Mouse (Mus musculus) G1E (cell line): ENCODE data around the gene E2f8.

ENCODE experiments used
- CTCF ChIP-seq: IDR thresholded peaks from 2 replicates; pipeline ENCODE4 v1.5.1; 2012; ENCODE audit warnings: low read depth, low read length, inconsistent platforms, mixed read lengths
- GATA1 ChIP-seq: IDR thresholded peaks from 2 replicates; pipeline ENCODE4 v1.6.1; 2012; ENCODE audit warnings: borderline replicate concordance, low read length, inconsistent platforms, mixed read lengths
- GATA2 ChIP-seq: IDR thresholded peaks from 2 replicates; pipeline ENCODE4 v1.6.1; 2012; ENCODE audit warnings: low read depth, low read length, inconsistent platforms, borderline replicate concordance
- POLR2AphosphoS5 ChIP-seq: IDR thresholded peaks from 2 replicates; pipeline ENCODE4 v1.6.1; 2012; ENCODE audit warnings: low read depth, low read length, inconsistent platforms; ENCODE audit not compliant: insufficient replicate concordance
- TAL1 ChIP-seq: conservative IDR thresholded peaks from 2 replicates; pipeline ENCODE4 v1.6.1; 2012; ENCODE audit warnings: low read depth, low read length, inconsistent platforms, mixed read lengths

GRCm38 (mm10) chr7:48847820-48848650 is 33.4 kb downstream of the E2f8 start, which contains the start of gene Csrp3:
- TF ChIP-seq CTCF, result no peak
- no peak for TF ChIP-seq GATA1
- no peak for TF ChIP-seq TAL1
- no peak for TF ChIP-seq POLR2AphosphoS5
- no peak for TF ChIP-seq GATA2
